Mouse (Mus musculus) liver, embryonic 14.5 days (tissue): Measurements from ENCODE around the gene Cytl1. TPM values are rescaled to one million over a fixed set of nuclear protein-coding genes. Genes with fewer than 3 reads are reported as not detected.
A peak's percentile ranks its signal among the peaks of the same experiment; 100 is the strongest.

Experiments used
- ATAC-seq: fragments of 200-750 bp; cut with Nextera tagmentation; 2 replicates; pipeline ENCODE4 v1.8.0; 2017; ENCODE audit warnings: moderate number of reproducible peaks, mild to moderate bottlenecking, moderate library complexity; ENCODE audit not compliant: insufficient read depth
- DNase-seq, 3 experiments: peaks; one replicate each; pipeline ENCODE4 v3.0.0-alpha.2; 2012 to 2013; ENCODE audit warnings: low read depth in 3 of 3, low spot score in 3 of 3
- H3K27ac ChIP-seq: fragments of 300-500 bp; sonication (generic); 2 replicates; pipeline ENCODE4 v1.5.1; 2014; ENCODE audit warnings: moderate library complexity, mild to moderate bottlenecking, control low read depth, inconsistent platforms
- H3K27me3 ChIP-seq: fragments of 300-500 bp; sonication (generic); 2 replicates; pipeline ENCODE4 v1.6.1; 2014; ENCODE audit warnings: mild to moderate bottlenecking, low read length, moderate library complexity; ENCODE audit not compliant: control insufficient read depth, insufficient read depth
- H3K36me3 ChIP-seq: fragments of 300-500 bp; sonication (generic); replicated peaks from 2 replicates; pipeline ENCODE4 v1.6.1; 2014; ENCODE audit warnings: low read depth; ENCODE audit not compliant: control insufficient read depth, insufficient read depth
- H3K4me1 ChIP-seq, 2 experiments: fragments of 200-500 bp in 1 of 2; fragments of 300-500 bp in 1 of 2; sonication (generic) in 1 of 2; replicated peaks; 2 replicates each; pipeline ENCODE4 v1.6.1; 2012 to 2014; ENCODE audit warnings: antibody characterized with exemption in 1 of 2, inconsistent platforms in 1 of 2, low read length in 1 of 2; ENCODE audit not compliant: control insufficient read depth in 2 of 2, insufficient read depth in 2 of 2
- H3K4me2 ChIP-seq: fragments of 300-500 bp; sonication (generic); 2 replicates; pipeline ENCODE4 v1.6.1; 2014; ENCODE audit warnings: low read depth, mild to moderate bottlenecking, control low read depth, moderate library complexity
- H3K4me3 ChIP-seq, 2 experiments: fragments of 200-500 bp in 1 of 2; fragments of 300-500 bp in 1 of 2; sonication (generic) in 1 of 2; 2 replicates each; pipeline ENCODE4 v1.5.1; 2012 to 2014; ENCODE audit warnings: low read depth in 2 of 2, low read length in 2 of 2, mild to moderate bottlenecking in 2 of 2, control low read depth in 1 of 2, inconsistent platforms in 1 of 2, moderate library complexity in 1 of 2; ENCODE audit not compliant: insufficient read depth in 1 of 2
- H3K9ac ChIP-seq: fragments of 300-500 bp; sonication (generic); replicated peaks from 2 replicates; pipeline ENCODE4 v1.6.1; 2014; ENCODE audit warnings: mild to moderate bottlenecking, control low read depth, moderate library complexity
- H3K9me3 ChIP-seq: fragments of 300-500 bp; sonication (generic); 2 replicates; pipeline ENCODE4 v1.6.1; 2016; ENCODE audit warnings: low read length, mixed read lengths; ENCODE audit not compliant: control insufficient read depth
- CTCF ChIP-seq: IDR thresholded peaks from 2 replicates; pipeline ENCODE4 v1.5.1; 2016; ENCODE audit warnings: antibody characterized with exemption, low read depth, control low read depth
- EP300 ChIP-seq: IDR thresholded peaks from 2 replicates; pipeline ENCODE4 v1.6.1; 2016; ENCODE audit warnings: antibody characterized with exemption, low read depth
- WGBS: fragments of 180-500 bp; shearing (Covaris S2); extraction: QIAGEN DNeasy Blood & Tissue Kit; methylation state at CpG from one replicate; pipeline ENCODE4 v1.1.7; 2014; ENCODE audit not compliant: insufficient replicate concordance; 5-methylcytosine and 5-hydroxymethylcytosine counted together
- polyA plus RNA-seq, 2 experiments: library from polyadenylated mRNA; depleted of rRNA in 1 of 2; stranded (reverse) in 1 of 2; unstranded in 1 of 2; fragments of >200 nt; fragmentation: Nextera tagmentation in 1 of 2; extraction: Ambion mirVana in 1 of 2; gene quantifications; 2 replicates each; pipeline versions ENCODE4 v1.2.1 to v1.2.3; 2012 to 2014

Gene Cytl1
- polyA plus RNA-seq, 2 experiments = 0.15 TPM; not detected in 1

DNA sequence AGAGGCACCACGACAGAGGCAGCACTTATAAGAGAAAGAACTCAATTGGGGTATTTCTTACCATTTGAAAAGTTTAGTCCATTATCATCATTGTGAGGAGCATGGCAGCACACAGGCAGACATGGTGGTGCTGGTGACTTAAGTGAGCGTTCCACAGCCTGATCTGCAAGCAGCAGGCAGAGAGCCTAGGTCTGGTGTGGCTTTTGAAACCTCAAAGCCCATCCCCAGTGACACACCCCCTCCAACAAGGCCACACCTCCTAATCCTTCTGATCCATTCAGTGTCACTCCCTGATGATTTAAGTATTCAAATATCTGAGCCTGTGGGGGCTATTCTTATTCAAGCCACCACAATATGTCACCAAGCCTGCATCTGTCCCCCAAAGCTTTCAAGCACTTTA lies 30.4 kb upstream of the Cytl1 start:
- H3K27ac ChIP-seq = no peak overlapping the region

DNA sequence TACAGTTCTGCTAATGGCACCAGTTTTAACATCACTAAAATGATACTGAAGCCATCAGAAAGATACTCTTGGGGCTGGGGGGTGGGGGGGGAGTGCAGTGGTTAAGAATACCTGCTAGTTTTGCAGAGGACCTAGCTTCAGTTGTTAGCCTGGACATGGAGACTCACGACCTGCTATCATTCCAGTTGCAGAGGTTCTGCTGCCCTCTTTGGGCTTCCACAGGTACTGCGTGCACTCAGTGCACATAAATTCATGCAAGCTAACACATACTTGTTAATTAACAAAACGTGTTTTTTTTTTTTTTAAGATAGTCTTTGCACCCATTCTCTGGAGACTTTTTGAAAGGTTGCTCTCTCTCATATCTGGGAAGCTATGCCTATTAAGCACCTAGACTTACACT lies 27.2 kb upstream of the Cytl1 start:
- Histone ChIP-seq H3K4me3 (no peak overlapping the region), H3K27ac (no peak overlapping the region), H3K36me3 (no peaks in the 10 kb centered on the region), H3K4me1 (no peaks in the 10 kb centered on the region), H3K9me3 (no peaks in the 10 kb centered on the region), H3K9ac (no peak overlapping the region), H3K4me2 (no peak overlapping the region), H3K27me3 (no peaks in the 10 kb centered on the region)
- TF ChIP-seq CTCF (peak; percentile 48), EP300 (no peak)
- no peak for DNase-seq
- ATAC-seq = no peak
- 47% methylated on average over 3 of the region's 3 CpGs for WGBS

More for the DNA sequence above, 30.4 kb upstream of the Cytl1 start:
- DNase-seq (no peak), ATAC-seq (no peak)
- TF ChIP-seq CTCF (no peak), EP300 (no peak)
- Histone ChIP-seq H3K4me2 (no peak overlapping the region), H3K4me3 (no peak overlapping the region), H3K9me3 (no peaks in the 10 kb centered on the region), H3K9ac (no peak overlapping the region), H3K36me3 (no peaks in the 10 kb centered on the region), H3K4me1 (no peaks in the 10 kb centered on the region), H3K27me3 (no peaks in the 10 kb centered on the region)
- 51% methylated on average over 2 of the region's 2 CpGs for WGBS

DNA sequence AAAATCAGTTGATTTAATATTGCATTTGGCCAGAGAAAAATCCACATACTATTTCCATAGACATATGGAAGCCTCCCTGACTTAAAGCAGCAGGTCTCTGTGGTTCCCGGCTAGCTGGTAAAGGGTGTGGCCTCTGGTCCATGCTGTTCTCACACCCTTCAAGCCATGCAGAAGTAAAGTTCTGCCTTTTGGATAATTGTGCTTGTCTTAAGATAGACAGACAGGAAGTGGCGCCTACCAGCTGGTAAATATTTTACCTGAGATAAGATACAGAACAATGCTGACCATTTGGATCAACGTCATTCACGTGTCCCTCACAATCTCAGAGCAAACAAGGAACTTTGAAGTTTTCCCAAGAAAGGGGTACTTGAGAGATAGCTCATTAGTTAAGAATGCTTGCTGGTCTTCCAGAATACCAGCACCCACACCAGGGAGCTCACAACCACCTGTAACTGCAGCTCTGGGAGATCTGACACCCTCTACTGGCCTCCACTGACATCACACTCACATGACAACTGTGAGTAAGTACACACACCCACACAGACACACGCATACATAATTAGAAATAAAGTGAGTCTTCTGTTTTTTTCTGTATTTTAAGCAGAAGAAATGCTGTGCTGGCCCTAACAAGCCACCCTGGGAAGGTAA lies 25.9 kb upstream of the Cytl1 start:
- no peak overlapping the region for H3K9ac ChIP-seq
- H3K4me1 ChIP-seq = no peaks in the 10 kb centered on the region
- ATAC-seq = no peak
- no peak overlapping the region for H3K27ac ChIP-seq
- no peak overlapping the region for H3K4me2 ChIP-seq
- no peaks in the 10 kb centered on the region for H3K9me3 ChIP-seq
- no peak overlapping the region for H3K4me3 ChIP-seq
- no peak for DNase-seq
- TF ChIP-seq CTCF (no peak), EP300 (no peak)
- WGBS = 50% methylated on average over 5 of the region's 5 CpGs
- no peaks in the 10 kb centered on the region for H3K36me3 ChIP-seq
- H3K27me3 ChIP-seq = no peaks in the 10 kb centered on the region

DNA sequence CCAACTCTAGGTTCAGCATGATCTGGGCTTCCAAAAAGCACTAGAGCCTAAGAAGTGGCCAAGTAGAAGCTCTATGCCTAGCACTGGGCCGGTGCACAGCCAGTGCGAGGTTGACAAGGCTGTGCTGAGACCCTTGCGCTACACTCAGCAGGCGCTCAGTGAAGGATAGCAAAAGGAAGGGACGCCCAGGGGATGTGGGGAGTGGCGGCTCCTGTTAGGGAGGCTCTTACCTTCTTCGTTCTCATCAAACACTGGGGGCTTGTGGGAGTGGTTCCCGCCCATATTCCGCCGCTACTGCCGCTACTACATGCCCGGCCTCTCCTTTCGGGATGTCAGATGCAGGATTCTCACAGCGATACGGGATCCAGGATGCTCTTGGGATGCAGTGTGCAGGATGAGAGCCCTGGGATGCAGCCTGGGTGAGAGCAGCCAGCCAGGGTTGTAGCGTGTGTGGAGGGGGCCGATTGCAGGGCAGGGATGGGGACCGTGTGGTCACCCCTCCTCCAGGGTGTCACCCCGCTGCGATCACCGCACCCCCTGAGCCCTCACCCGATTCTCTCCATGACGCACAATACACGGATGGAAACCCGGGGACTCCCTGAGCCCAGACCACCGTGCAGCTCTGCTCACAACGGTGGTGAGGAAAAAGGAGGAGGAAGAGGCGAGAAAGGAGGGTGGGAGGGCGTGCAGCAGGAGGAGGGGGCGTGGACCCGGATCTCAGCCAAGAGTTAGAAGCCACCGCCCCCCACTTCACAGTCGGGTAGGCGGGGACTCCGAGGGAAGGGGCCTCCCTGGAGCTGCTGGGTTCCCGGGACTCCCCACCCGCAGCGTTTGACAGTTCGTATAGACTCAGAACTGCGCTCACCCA lies 18.6 kb upstream of the Cytl1 start, which contains the start of gene Stk32b:
Stk32b (minus strand) TSS at position 667 of the 868 bp plus-strand sequence.
- H3K27ac ChIP-seq = no peak within 1 kb of the TSS
- DNase-seq (no peak), ATAC-seq (no peak)
- no peaks in the 10 kb centered on the region for H3K4me1 ChIP-seq
- 0 out of 4 replicates have a peak within 1 kb of the TSS, but pooled peaks of 1 of the 2 experiments have one; percentile 4 for H3K4me3 ChIP-seq
- peak within 1 kb of the TSS; percentile 22; the same call in 1 of the 2 replicates for H3K4me2 ChIP-seq
- H3K9me3 ChIP-seq = no peaks in the 10 kb centered on the region
- no peak within 1 kb of the TSS for H3K9ac ChIP-seq
- 2% methylated on average over 40 of the region's 40 CpGs for WGBS
- H3K36me3 ChIP-seq = no peaks in the 10 kb centered on the region
- peaks cover 7% of the 10 kb centered on the region for H3K27me3 ChIP-seq
- TF ChIP-seq CTCF = no peak
- TF ChIP-seq EP300 = no peak

DNA sequence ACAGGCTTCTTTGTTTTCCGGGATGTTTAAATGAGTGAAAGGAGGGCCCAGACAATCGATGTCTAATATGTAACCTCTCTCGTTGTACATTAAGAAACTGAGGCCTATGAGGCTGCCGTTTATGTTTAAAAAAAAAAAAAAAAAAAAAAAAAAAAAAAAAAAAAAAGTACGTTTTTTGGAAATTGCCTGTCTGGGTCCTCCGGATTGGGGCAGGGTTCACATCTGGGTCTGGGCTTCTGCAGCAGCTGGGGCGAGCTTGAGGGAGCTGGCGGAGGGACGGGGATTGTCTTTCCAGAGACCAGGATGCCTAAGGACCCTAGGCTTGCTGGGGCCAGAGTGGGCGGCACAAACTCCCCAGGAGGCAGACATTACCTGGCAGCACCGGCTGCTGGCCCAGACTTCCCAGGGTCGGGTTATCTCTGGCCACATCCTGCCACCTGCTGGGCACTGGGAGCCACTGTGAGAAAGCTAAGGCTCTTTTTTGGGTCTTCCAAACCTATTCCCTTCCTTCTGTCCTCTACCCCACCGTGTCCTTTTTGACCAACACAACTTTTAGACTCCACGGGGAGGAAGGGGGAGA lies 17.8 kb upstream of the Cytl1 start:
- H3K4me1 ChIP-seq = no peaks in the 10 kb centered on the region
- under 1% methylated on average over 14 of the region's 14 CpGs for WGBS
- peak; percentile 56 for TF ChIP-seq CTCF
- no peak for TF ChIP-seq EP300
- H3K4me3 ChIP-seq = no peak overlapping the region
- H3K4me2 ChIP-seq = peak overlapping the region; percentile 22; the same call in 1 of the 2 replicates
- H3K36me3 ChIP-seq = no peaks in the 10 kb centered on the region
- ATAC-seq (no peak), DNase-seq (no peak)
- peaks cover 7% of the 10 kb centered on the region for H3K27me3 ChIP-seq
- no peaks in the 10 kb centered on the region for H3K9me3 ChIP-seq
- no peak overlapping the region for H3K9ac ChIP-seq
- no peak overlapping the region for H3K27ac ChIP-seq
